In the genomic region with DNA sequence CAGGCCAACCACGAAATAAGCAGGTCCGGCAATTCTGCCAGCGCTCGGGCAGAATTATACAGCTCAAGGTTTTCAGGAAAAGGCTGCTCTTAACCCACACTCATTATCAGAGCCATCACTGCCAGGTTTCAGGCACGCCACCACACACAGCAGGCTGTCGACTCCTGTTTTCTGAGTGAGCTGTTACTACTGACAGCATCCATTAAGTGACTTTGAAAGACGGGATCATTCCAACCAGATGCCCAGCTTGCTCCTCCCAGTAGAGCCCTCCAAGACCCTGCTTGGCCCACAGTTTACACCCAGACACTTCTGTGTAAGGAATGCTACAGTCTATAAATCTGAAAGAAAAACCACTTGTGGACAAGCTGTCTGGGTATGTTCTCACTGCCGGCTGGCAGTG, we compare ENCODE assay signal across 17 mouse cellular contexts. TPM values are rescaled to one million over a fixed set of nuclear protein-coding genes. Genes with fewer than 3 reads are reported as not detected.
DNase-seq lines count a peak whose midpoint lies in the region; ATAC-seq and TF ChIP-seq lines count a peak whose summit lies in the region.
"Had no signal": no experiment of that assay in that cellular context is flagged by ENCODE, and none has a peak within 500 bp of the region (broad histone marks: within the 10 kb centered on the region; RNA-seq: fewer than 3 reads in every experiment).

No protein-coding gene starts in this region.

- no peak for TF ChIP-seq EP300 in lung, postnatal 0 days (IDR thresholded peaks at IDR 0.05)

- no peak overlapping the region for H3K9ac ChIP-seq in heart, embryonic 15.5 days
- no peak overlapping the region for H3K9ac ChIP-seq in lung, postnatal 0 days (replicated peaks; ENCODE audit: low read depth)
- H3K9ac ChIP-seq: hindbrain, embryonic 13.5 days had no signal

- H3K9me3 ChIP-seq in heart, embryonic 15.5 days (replicated peaks), result no peaks in the 10 kb centered on the region
- H3K9me3 ChIP-seq in lung, postnatal 0 days (ENCODE audit: low read length), result no peaks in the 10 kb centered on the region
- H3K9me3 ChIP-seq: hindbrain, embryonic 13.5 days had no signal

- peak; percentile 7 to 21 for DNase-seq in cerebellum, postnatal 14 days
- no peak for DNase-seq in cerebellum, postnatal 4 days (ENCODE audit: low spot score in 2 of 2)
- no peak for DNase-seq in heart, postnatal 25 days (ENCODE audit: low spot score)
- DNase-seq in lung, postnatal 0 days (ENCODE audit: low spot score), result no peak
- no peak for DNase-seq in lung, postnatal 36 days
- peak; percentile 16 for DNase-seq in retina, embryonic 14.5 days (ENCODE audit: low spot score)
- no peak for DNase-seq in spleen, postnatal 36 days (ENCODE audit: low spot score in 2 of 2)
- DNase-seq: cerebellum, adult 18-20 months; kidney, postnatal 10 days; liver; thymus, adult 2 months had no signal

- no peak overlapping the region for H3K4me2 ChIP-seq in heart, embryonic 15.5 days
- no peak overlapping the region for H3K4me2 ChIP-seq in lung, postnatal 0 days (replicated peaks; ENCODE audit: low read depth, low read length)
- H3K4me2 ChIP-seq: hindbrain, embryonic 13.5 days had no signal

- no peak for ATAC-seq in heart, embryonic 15.5 days (replicated peaks; ENCODE audit: insufficient number of reproducible peaks, insufficient read depth, low FRiP score, low read depth)
- peak; percentile 33; the same call in 1 of the 2 replicates for ATAC-seq in lung, postnatal 0 days

- peaks cover 17% of the 10 kb centered on the region for H3K36me3 ChIP-seq in heart, embryonic 15.5 days
- H3K36me3 ChIP-seq in lung, postnatal 0 days (ENCODE audit: insufficient read depth, low read length), result peaks cover 7% of the 10 kb centered on the region; the same call in 1 of the 2 replicates

- intact Hi-C loops in heart, postnatal 25 days (cut with DNase I), result no loop called here

- 34% methylated on average over 8 of the region's 8 CpGs for WGBS in heart, embryonic 15.5 days
- whole genome bisulfite sequencing in lung, postnatal 0 days, result 32% methylated on average over 8 of the region's 8 CpGs

- peaks cover 48% of the 10 kb centered on the region for H3K4me1 ChIP-seq in heart, embryonic 15.5 days (replicated peaks)
- peaks cover 36% of the 10 kb centered on the region; the same call in 1 of the 2 replicates for H3K4me1 ChIP-seq in lung, postnatal 0 days (ENCODE audit: insufficient read depth, low read depth, low read length)

- H3K4me3 ChIP-seq in heart, embryonic 15.5 days, result no peak overlapping the region
- no peak overlapping the region for H3K4me3 ChIP-seq in lung, postnatal 0 days (ENCODE audit: low read depth, low read length)
- H3K4me3 ChIP-seq: hindbrain, embryonic 13.5 days had no signal

- H3K27ac ChIP-seq in heart, embryonic 15.5 days, result peak overlapping the region; percentile 10
- H3K27ac ChIP-seq in lung, postnatal 0 days (ENCODE audit: low read length), result peak overlapping the region; percentile 35; the same call in 1 of the 2 replicates
- H3K27ac ChIP-seq: hindbrain, embryonic 13.5 days had no signal

- TF ChIP-seq CTCF in lung, postnatal 0 days (IDR thresholded peaks at IDR 0.05), result no peak

- no peaks in the 10 kb centered on the region for H3K27me3 ChIP-seq in heart, embryonic 15.5 days
- H3K27me3 ChIP-seq in lung, postnatal 0 days (replicated peaks; ENCODE audit: insufficient read depth, low read length), result no peaks in the 10 kb centered on the region
- H3K27me3 ChIP-seq: hindbrain, embryonic 13.5 days had no signal

RNA-seq across cellular contexts. Expression of a gene that starts 12.9 kb away (rescaled TPM):
- 21.6 and 22.7 TPM in 2 replicates for polyA plus RNA-seq in heart, embryonic 15.5 days (2015; fragmentation: Nextera tagmentation; extraction: Ambion mirVana)
- 10 to 100 TPM; 18.9 to 20.1 TPM for total RNA-seq in heart, postnatal 25 days (2021)
- polyA plus RNA-seq in lung, postnatal 0 days (2015; fragmentation: Nextera tagmentation; extraction: Ambion mirVana), result 70.4 and 82.1 TPM in 2 replicates

RNA-seq across cellular contexts. Expression of a gene that starts 26.6 kb away (rescaled TPM):
- polyA plus RNA-seq in heart, embryonic 15.5 days (2015; fragmentation: Nextera tagmentation; extraction: Ambion mirVana), result not detected in 2 replicates
- not detected for total RNA-seq in heart, postnatal 25 days (2021)
- polyA plus RNA-seq in lung, postnatal 0 days (2015; fragmentation: Nextera tagmentation; extraction: Ambion mirVana), result not detected in 2 replicates
- total RNA-seq: adrenal gland, postnatal 4 days; gastrocnemius, adult 18-20 months; left cerebral cortex, adult 18-20 months; megakaryocyte progenitor cell, adult 5-6 weeks had no signal
- polyA plus RNA-seq: hindbrain, embryonic 13.5 days; thymus, adult 2 months had no signal

Comparison
In these comparisons a context has a peak if more than half of its experiments do, and no peak if none do; other contexts are left out.
1. DNase-seq: peak in cerebellum, postnatal 14 days (2 of 2) and retina, embryonic 14.5 days (single experiment); none in cerebellum, postnatal 4 days (0 of 2), heart, postnatal 25 days (single experiment), lung, postnatal 0 days (single experiment), lung, postnatal 36 days (single experiment) and spleen, postnatal 36 days (0 of 2).